8 mouse cellular contexts compared by ENCODE assay signal in genomic region chr7:139251881-139252301, GRCm38 (mm10). TPM values are rescaled to one million over a fixed set of nuclear protein-coding genes. Genes with fewer than 3 reads are reported as not detected.
DNase-seq lines count a peak whose midpoint lies in the region; ATAC-seq and TF ChIP-seq lines count a peak whose summit lies in the region.

No protein-coding gene starts in this region.

- no peak for ATAC-seq in frontal cortex, adult (ENCODE audit: low TSS enrichment)

- no peak overlapping the region for H3ac ChIP-seq in myocyte (ENCODE audit: control insufficient read depth, insufficient read length)

- peak overlapping the region; percentile 25 for H3K4me2 ChIP-seq in myocyte (ENCODE audit: low read depth)

- no peak overlapping the region for H3K4me3 ChIP-seq in myocyte

- TF ChIP-seq POLR2A in myocyte (IDR thresholded peaks at IDR 0.05; ENCODE audit: insufficient read length, low read depth), result no peak

- DNase-seq in layer of hippocampus, adult 11-12 months (ENCODE audit: low spot score), result peak; percentile 45
- DNase-seq in layer of hippocampus, adult 18-20 months (ENCODE audit: low spot score in 2 of 2), result no peak
- peak; percentile 63 for DNase-seq in NIH3T3 (ENCODE audit: low read depth)
- peak; percentile 71 to 72 for DNase-seq in heart, adult 9 months (ENCODE audit: low spot score in 2 of 2)
- peak; percentile 69 for DNase-seq in kidney, adult 9 months
- DNase-seq in T-cell, adult 2 months (ENCODE audit: low spot score), result no peak

- peaks cover 10% of the 10 kb centered on the region for H3K36me3 ChIP-seq in myocyte (ENCODE audit: control insufficient read depth, insufficient read depth)

- H3K27me3 ChIP-seq in myocyte (ENCODE audit: control insufficient read depth, insufficient read depth, insufficient read length), result no peaks in the 10 kb centered on the region

- H3K79me2 ChIP-seq in myocyte (ENCODE audit: control insufficient read depth, insufficient read depth), result peaks cover 14% of the 10 kb centered on the region

TF ChIP-seq in myocyte, 11 proteins besides CTCF, POLR2A, EP300 and RAD21:
- TF ChIP-seq MYOG (IDR thresholded peaks at IDR 0.05; ENCODE audit: control insufficient read depth in 1 of 3, insufficient read depth in 1 of 3, insufficient read length in 2 of 3, low read depth in 2 of 3) (peak in 2 of 3 experiments; percentile 24 to 66), E2F4 (IDR thresholded peaks at IDR 0.05; ENCODE audit: insufficient read depth) (no peak), POLR2AphosphoS2 (IDR thresholded peaks at IDR 0.05; ENCODE audit: insufficient read length, low read depth) (no peak), MYOD1 (IDR thresholded peaks at IDR 0.05; ENCODE audit: control insufficient read depth in 1 of 3, insufficient read length in 2 of 3, low read depth in 2 of 3) (peak in 2 of 3 experiments; percentile 58 to 79)

RNA-seq across cellular contexts. Expression of gene Pwwp2b, which starts 3.6 kb away (rescaled TPM):
- total RNA-seq in layer of hippocampus, adult 18-20 months (2021), result 10 to 100 TPM; 31.5 to 35.9 TPM
- polyA plus RNA-seq in myocyte (2012; fragmentation: generic; extraction: Trizol), result 9.6 TPM

RNA-seq across cellular contexts. Expression of gene Stk32c, which starts 38.8 kb away (rescaled TPM):
- 100 to 1,000 TPM; 103 to 116 TPM for total RNA-seq in layer of hippocampus, adult 18-20 months (2021)
- polyA plus RNA-seq in myocyte (2012; fragmentation: generic; extraction: Trizol), result 1.0 TPM

RNA-seq across cellular contexts. Expression of gene Lrrc27, which starts 39.1 kb away (rescaled TPM):
- total RNA-seq in layer of hippocampus, adult 18-20 months (2021), result 1 to 10 TPM; 6.1 to 6.4 TPM
- 7.9 TPM for polyA plus RNA-seq in myocyte (2012; fragmentation: generic; extraction: Trizol)

Comparison
In these comparisons a context has a peak if more than half of its experiments do, and no peak if none do; other contexts are left out.
1. DNase-seq: peak in layer of hippocampus, adult 11-12 months (single experiment), NIH3T3 (single experiment), heart, adult 9 months (2 of 2) and kidney, adult 9 months (single experiment); none in layer of hippocampus, adult 18-20 months (0 of 2) and T-cell, adult 2 months (single experiment).